Mouse (Mus musculus): Measurements from ENCODE around the gene Cyth1. TPM values are rescaled to one million over a fixed set of nuclear protein-coding genes. Genes with fewer than 3 reads are reported as not detected.

The Cyth1 gene
- polyA plus RNA-seq, 1 experiment from 2014 or later: 16.2 TPM

GRCm38 (mm10) chr11:118203469-118203868 lies 44.9 kb downstream of the Cyth1 start:
- no peaks in the 10 kb centered on the region for H3K27me3 ChIP-seq
- no peak overlapping the region for H3K4me2 ChIP-seq
- no peak overlapping the region for H3K4me3 ChIP-seq
- H3K4me1 ChIP-seq: peaks cover 66% of the 10 kb centered on the region
- 84% methylated on average over 6 of the region's 6 CpGs for WGBS
- ATAC-seq (ENCODE audit: insufficient number of reproducible peaks, low FRiP score, low TSS enrichment, low read depth): no peak
- H3K9me3 ChIP-seq: no peaks in the 10 kb centered on the region
- H3K27ac ChIP-seq: no peak overlapping the region
- no peaks in the 10 kb centered on the region for H3K36me3 ChIP-seq
- H3K9ac ChIP-seq: no peak overlapping the region

GRCm38 (mm10) chr11:118202410-118203233 lies 45.8 kb downstream of the Cyth1 start:
- WGBS: 6% methylated on average over 19 of the region's 19 CpGs
- Histone ChIP-seq H3K9me3 (no peaks in the 10 kb centered on the region), H3K27me3 (no peaks in the 10 kb centered on the region), H3K4me1 (peaks cover 68% of the 10 kb centered on the region), H3K36me3 (no peaks in the 10 kb centered on the region), H3K9ac (peak overlapping the region; percentile 27), H3K4me3 (peak overlapping the region; percentile 37), H3K27ac (peak overlapping the region; percentile 67), H3K4me2 (peak overlapping the region; percentile 71)
- peak; percentile 68; the same call in 1 of the 2 replicates for ATAC-seq (ENCODE audit: insufficient number of reproducible peaks, low FRiP score, low TSS enrichment, low read depth)

- no peaks in the 10 kb centered on the region for H3K36me3 ChIP-seq
- H3K9me3 ChIP-seq: no peaks in the 10 kb centered on the region
- H3K4me2 ChIP-seq: peak overlapping the region; percentile 71
- peak overlapping the region; percentile 27 for H3K9ac ChIP-seq
- H3K4me1 ChIP-seq: peaks cover 66% of the 10 kb centered on the region
- WGBS: 17% methylated on average over 9 of the region's 9 CpGs
- H3K27ac ChIP-seq: peak overlapping the region; percentile 67
- 0 out of 2 replicates have a peak, but pooled peaks have one; percentile 57 for ATAC-seq (ENCODE audit: insufficient number of reproducible peaks, low FRiP score, low TSS enrichment, low read depth)
- no peaks in the 10 kb centered on the region for H3K27me3 ChIP-seq
- H3K4me3 ChIP-seq: peak overlapping the region; percentile 37
These were observed 46.5 kb downstream of the Cyth1 start for GRCm38 (mm10) chr11:118201833-118202409.

- no peak overlapping the region for H3K9ac ChIP-seq
- peak overlapping the region; percentile 67 for H3K27ac ChIP-seq
- peak overlapping the region; percentile 0; the same call in 1 of the 2 replicates for H3K4me3 ChIP-seq
- 11% methylated on average over 11 of the region's 11 CpGs for WGBS
- H3K9me3 ChIP-seq: no peaks in the 10 kb centered on the region
- H3K4me1 ChIP-seq: peaks cover 72% of the 10 kb centered on the region
- peak overlapping the region; percentile 71 for H3K4me2 ChIP-seq
- no peak for ATAC-seq (ENCODE audit: insufficient number of reproducible peaks, low FRiP score, low TSS enrichment, low read depth)
- H3K36me3 ChIP-seq: no peaks in the 10 kb centered on the region
- no peaks in the 10 kb centered on the region for H3K27me3 ChIP-seq
These were observed 47.3 kb downstream of the Cyth1 start for GRCm38 (mm10) chr11:118200834-118201830.

- Histone ChIP-seq H3K4me3 (no peak overlapping the region), H3K27ac (peak overlapping the region; percentile 67), H3K4me1 (peaks cover 82% of the 10 kb centered on the region), H3K9me3 (no peaks in the 10 kb centered on the region), H3K9ac (no peak overlapping the region), H3K4me2 (peak overlapping the region; percentile 21; the same call in 1 of the 2 replicates), H3K36me3 (no peaks in the 10 kb centered on the region), H3K27me3 (no peaks in the 10 kb centered on the region)
- no peak for ATAC-seq (ENCODE audit: insufficient number of reproducible peaks, low FRiP score, low TSS enrichment, low read depth)
- WGBS: 36% methylated on average over 2 of the region's 2 CpGs
These were observed 50.1 kb downstream of the Cyth1 start for GRCm38 (mm10) chr11:118198296-118198600.

GRCm38 (mm10) chr11:118197508-118198295 lies 50.7 kb downstream of the Cyth1 start:
- Histone ChIP-seq H3K4me2 (peak overlapping the region; percentile 21), H3K27ac (peak overlapping the region; percentile 67), H3K4me1 (peaks cover 82% of the 10 kb centered on the region), H3K9ac (no peak overlapping the region), H3K27me3 (no peaks in the 10 kb centered on the region), H3K36me3 (no peaks in the 10 kb centered on the region), H3K9me3 (no peaks in the 10 kb centered on the region), H3K4me3 (no peak overlapping the region)
- no peak for ATAC-seq (ENCODE audit: insufficient number of reproducible peaks, low FRiP score, low TSS enrichment, low read depth)
- 36% methylated on average over 13 of the region's 13 CpGs for WGBS

- Histone ChIP-seq H3K27me3 (no peaks in the 10 kb centered on the region), H3K4me2 (no peak overlapping the region), H3K9me3 (no peaks in the 10 kb centered on the region), H3K36me3 (peaks cover 3% of the 10 kb centered on the region; the same call in 1 of the 2 replicates), H3K4me3 (no peak overlapping the region), H3K9ac (no peak overlapping the region), H3K27ac (peak overlapping the region; percentile 33; the same call in 1 of the 2 replicates), H3K4me1 (peaks cover 74% of the 10 kb centered on the region)
- 54% methylated on average over 10 of the region's 10 CpGs for WGBS
- no peak for ATAC-seq (ENCODE audit: insufficient number of reproducible peaks, low FRiP score, low TSS enrichment, low read depth)
These were observed 51.5 kb downstream of the Cyth1 start for GRCm38 (mm10) chr11:118196824-118197388.

- 52% methylated on average over 14 of the region's 14 CpGs for WGBS
- 0 out of 2 replicates have a peak, but pooled peaks have one; percentile 40 for ATAC-seq (ENCODE audit: insufficient number of reproducible peaks, low FRiP score, low TSS enrichment, low read depth)
- no peaks in the 10 kb centered on the region for H3K9me3 ChIP-seq
- H3K4me3 ChIP-seq: no peak overlapping the region
- peaks cover 43% of the 10 kb centered on the region for H3K4me1 ChIP-seq
- no peak overlapping the region for H3K4me2 ChIP-seq
- H3K27ac ChIP-seq: peak overlapping the region; percentile 51
- H3K9ac ChIP-seq: no peak overlapping the region
- peaks cover 17% of the 10 kb centered on the region for H3K36me3 ChIP-seq
- no peaks in the 10 kb centered on the region for H3K27me3 ChIP-seq
These were observed 54.8 kb downstream of the Cyth1 start for GRCm38 (mm10) chr11:118193390-118194147.

GRCm38 (mm10) chr11:118192973-118193372 lies 55.4 kb downstream of the Cyth1 start:
- H3K9me3 ChIP-seq: no peaks in the 10 kb centered on the region
- H3K36me3 ChIP-seq: peaks cover 22% of the 10 kb centered on the region
- H3K27ac ChIP-seq: peak overlapping the region; percentile 51
- no peak overlapping the region for H3K4me2 ChIP-seq
- H3K9ac ChIP-seq: no peak overlapping the region
- no peaks in the 10 kb centered on the region for H3K27me3 ChIP-seq
- peaks cover 37% of the 10 kb centered on the region for H3K4me1 ChIP-seq
- no peak for ATAC-seq (ENCODE audit: insufficient number of reproducible peaks, low FRiP score, low TSS enrichment, low read depth)
- WGBS: 82% methylated on average over 5 of the region's 5 CpGs
- no peak overlapping the region for H3K4me3 ChIP-seq

GRCm38 (mm10) chr11:118182768-118183167 lies 65.6 kb downstream of the Cyth1 start:
- WGBS: 92% methylated on average over 9 of the region's 9 CpGs
- Histone ChIP-seq H3K27ac (no peak overlapping the region), H3K4me1 (no peaks in the 10 kb centered on the region), H3K27me3 (no peaks in the 10 kb centered on the region), H3K4me3 (no peak overlapping the region), H3K4me2 (no peak overlapping the region), H3K9me3 (no peaks in the 10 kb centered on the region), H3K9ac (no peak overlapping the region), H3K36me3 (peaks cover 74% of the 10 kb centered on the region)
- ATAC-seq (ENCODE audit: insufficient number of reproducible peaks, low FRiP score, low TSS enrichment, low read depth): no peak
